Mouse (Mus musculus): ENCODE measurements around the gene Lep. TPM values are rescaled to one million over a fixed set of nuclear protein-coding genes. Genes with fewer than 3 reads are reported as not detected.

Lep gene
- total and polyA plus RNA-seq, 2 experiments from 2014 or later, result not detected

DNA sequence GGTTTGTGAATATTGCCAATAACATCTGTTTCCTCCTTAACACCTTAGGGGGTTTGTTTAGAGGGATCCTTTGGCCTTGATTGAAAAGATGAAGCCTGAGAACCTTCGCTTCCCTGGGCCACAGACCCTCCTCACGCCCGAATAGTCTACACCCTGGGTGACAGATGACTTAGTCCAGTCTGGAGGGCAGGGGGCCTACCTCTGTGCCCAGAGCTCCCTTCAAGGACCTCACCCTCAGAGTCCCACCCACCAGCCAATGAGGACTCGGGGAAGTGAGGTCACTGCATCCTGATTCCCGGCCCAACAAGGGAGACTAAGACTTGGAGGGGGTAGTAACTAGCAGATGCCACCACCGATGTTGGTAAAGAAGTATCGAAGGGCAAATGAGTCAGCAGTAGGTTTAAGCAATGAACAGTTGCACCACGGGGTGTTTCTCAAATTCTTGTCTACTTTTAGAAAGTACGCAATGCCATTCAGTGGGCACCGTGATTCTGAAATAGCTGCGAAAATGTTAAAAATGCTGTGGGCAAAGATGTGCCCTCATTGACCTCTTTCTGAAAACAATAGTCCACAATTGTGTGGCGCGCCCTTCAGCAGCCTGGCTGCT is 28.2 kb upstream of the Lep start:
- Histone ChIP-seq H3K9ac (replicated peaks; ENCODE audit: low read depth, low read length) (no peak overlapping the region), H3K9me3 (replicated peaks; ENCODE audit: control insufficient read depth, low read length) (no peaks in the 10 kb centered on the region), H3K27ac (ENCODE audit: low read depth) (no peak overlapping the region), H3K4me1 (ENCODE audit: control insufficient read depth, insufficient read depth) (peaks cover 9% of the 10 kb centered on the region; the same call in 1 of the 2 replicates), H3K4me3 (ENCODE audit: low read depth, low read length) (no peak overlapping the region), H3K27me3 (ENCODE audit: control insufficient read depth, insufficient read depth, low read length) (no peaks in the 10 kb centered on the region; the same call in 1 of the 2 replicates), H3K36me3 (replicated peaks; ENCODE audit: control insufficient read depth, insufficient read depth, low read length) (no peaks in the 10 kb centered on the region), H3K4me2 (ENCODE audit: low read depth, low read length) (no peak overlapping the region)
- TF ChIP-seq CTCF (IDR thresholded peaks at IDR 0.05; ENCODE audit: low read depth), result no peak
- DNase-seq (ENCODE audit: low spot score) (no peak), ATAC-seq (ENCODE audit: insufficient read depth, low read depth) (no peak)
- 83% methylated on average over 13 of the region's 13 CpGs for WGBS

DNA sequence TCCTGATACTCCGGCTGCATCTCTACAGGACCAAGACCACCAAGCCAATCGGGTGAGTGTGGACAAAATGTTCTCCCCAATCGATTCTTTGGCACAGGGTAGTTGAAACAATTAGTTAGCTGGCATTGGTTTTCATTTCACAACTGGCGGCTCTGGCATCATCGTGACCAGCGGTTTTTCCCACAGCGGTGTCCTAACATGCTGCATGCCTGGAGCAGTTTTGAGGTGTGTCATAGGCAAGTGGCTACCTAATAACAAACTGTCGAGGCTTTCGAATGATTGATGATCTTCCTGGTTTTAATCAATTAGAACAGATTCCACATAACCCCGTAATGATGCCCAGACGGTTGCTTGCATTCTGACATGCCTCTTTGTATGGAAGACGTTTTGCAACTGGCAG is 27.6 kb upstream of the Lep start:
- ATAC-seq (ENCODE audit: insufficient read depth, low read depth) (no peak), DNase-seq (ENCODE audit: low spot score) (no peak)
- WGBS, result 88% methylated on average over 12 of the region's 12 CpGs
- no peaks in the 10 kb centered on the region for H3K36me3 ChIP-seq (replicated peaks; ENCODE audit: control insufficient read depth, insufficient read depth, low read length)
- H3K27ac ChIP-seq (ENCODE audit: low read depth), result no peak overlapping the region
- H3K4me2 ChIP-seq (ENCODE audit: low read depth, low read length), result no peak overlapping the region
- no peaks in the 10 kb centered on the region for H3K9me3 ChIP-seq (replicated peaks; ENCODE audit: control insufficient read depth, low read length)
- TF ChIP-seq EP300 (IDR thresholded peaks at IDR 0.05; ENCODE audit: low read depth) (no peak), CTCF (IDR thresholded peaks at IDR 0.05; ENCODE audit: low read depth) (no peak)
- H3K4me1 ChIP-seq (ENCODE audit: control insufficient read depth, insufficient read depth), result peaks cover 9% of the 10 kb centered on the region; the same call in 1 of the 2 replicates
- no peak overlapping the region for H3K4me3 ChIP-seq (ENCODE audit: low read depth, low read length)
- no peak overlapping the region for H3K9ac ChIP-seq (replicated peaks; ENCODE audit: low read depth, low read length)
- H3K27me3 ChIP-seq (ENCODE audit: control insufficient read depth, insufficient read depth, low read length), result no peaks in the 10 kb centered on the region; the same call in 1 of the 2 replicates

DNA sequence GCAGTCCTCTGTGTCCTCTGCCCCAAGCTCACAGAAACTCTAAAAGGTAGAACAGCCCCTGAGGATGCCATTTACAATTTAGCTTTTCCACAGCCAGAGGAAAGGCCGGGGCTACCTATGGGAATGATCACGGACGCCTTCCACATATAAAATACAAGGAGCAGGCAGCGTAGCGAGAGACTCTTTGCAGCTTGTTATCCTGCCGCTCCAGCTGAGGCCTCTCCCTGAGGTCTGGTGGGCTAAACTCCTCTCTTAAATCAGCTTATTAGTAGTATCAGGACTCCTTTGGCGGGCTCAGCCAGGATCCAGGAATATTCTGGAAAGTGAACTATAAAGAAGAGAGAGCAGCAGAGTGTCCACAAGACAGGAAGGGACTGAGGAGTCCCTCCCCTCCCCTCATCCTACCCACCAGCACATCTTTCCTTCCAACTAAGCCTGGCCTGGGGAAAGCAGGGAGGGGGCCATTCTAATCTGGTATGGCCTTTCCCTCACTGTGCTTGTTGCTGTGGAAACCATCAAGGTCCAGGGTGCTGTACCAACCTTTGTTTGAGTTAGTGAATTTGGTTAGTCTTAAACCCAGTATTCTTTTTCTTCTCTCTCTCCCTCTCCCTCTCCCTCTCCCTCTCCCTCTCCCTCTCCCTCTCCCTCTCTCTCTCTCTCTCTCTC is 25.9 kb upstream of the Lep start:
- DNase-seq (ENCODE audit: low spot score) (no peak), ATAC-seq (ENCODE audit: insufficient read depth, low read depth) (no peak)
- Histone ChIP-seq H3K27me3 (ENCODE audit: control insufficient read depth, insufficient read depth, low read length) (no peaks in the 10 kb centered on the region), H3K9ac (replicated peaks; ENCODE audit: low read depth, low read length) (no peak overlapping the region), H3K36me3 (replicated peaks; ENCODE audit: control insufficient read depth, insufficient read depth, low read length) (no peaks in the 10 kb centered on the region), H3K4me2 (ENCODE audit: low read depth, low read length) (no peak overlapping the region), H3K4me3 (ENCODE audit: low read depth, low read length) (no peak overlapping the region), H3K4me1 (ENCODE audit: control insufficient read depth, insufficient read depth) (peaks cover 9% of the 10 kb centered on the region; the same call in 1 of the 2 replicates), H3K27ac (ENCODE audit: low read depth) (no peak overlapping the region), H3K9me3 (replicated peaks; ENCODE audit: control insufficient read depth, low read length) (no peaks in the 10 kb centered on the region)
- TF ChIP-seq EP300 (IDR thresholded peaks at IDR 0.05; ENCODE audit: low read depth) (no peak), CTCF (IDR thresholded peaks at IDR 0.05; ENCODE audit: low read depth) (no peak)
- WGBS, result 78% methylated on average over 7 of the region's 7 CpGs

- ATAC-seq (ENCODE audit: insufficient read depth, low read depth) (no peak), DNase-seq (ENCODE audit: low spot score) (no peak)
- no peaks in the 10 kb centered on the region for H3K36me3 ChIP-seq (replicated peaks; ENCODE audit: control insufficient read depth, insufficient read depth, low read length)
- no peaks in the 10 kb centered on the region for H3K9me3 ChIP-seq (replicated peaks; ENCODE audit: control insufficient read depth, low read length)
- H3K4me3 ChIP-seq (ENCODE audit: low read depth, low read length), result no peak overlapping the region
- WGBS, result 45% methylated on average over 4 of the region's 4 CpGs
- 0 out of 2 replicates have a peak, but pooled peaks cover 2% of the 10 kb centered on the region for H3K4me1 ChIP-seq (ENCODE audit: control insufficient read depth, insufficient read depth)
- no peak overlapping the region for H3K9ac ChIP-seq (replicated peaks; ENCODE audit: low read depth, low read length)
- H3K27ac ChIP-seq (ENCODE audit: low read depth), result no peak overlapping the region
- H3K27me3 ChIP-seq (ENCODE audit: control insufficient read depth, insufficient read depth, low read length), result no peaks in the 10 kb centered on the region
- no peak for TF ChIP-seq CTCF (IDR thresholded peaks at IDR 0.05; ENCODE audit: low read depth)
- H3K4me2 ChIP-seq (ENCODE audit: low read depth, low read length), result no peak overlapping the region
Measured at GRCm38 (mm10) chr6:29036698-29037097, 23.3 kb upstream of the Lep start.

DNA sequence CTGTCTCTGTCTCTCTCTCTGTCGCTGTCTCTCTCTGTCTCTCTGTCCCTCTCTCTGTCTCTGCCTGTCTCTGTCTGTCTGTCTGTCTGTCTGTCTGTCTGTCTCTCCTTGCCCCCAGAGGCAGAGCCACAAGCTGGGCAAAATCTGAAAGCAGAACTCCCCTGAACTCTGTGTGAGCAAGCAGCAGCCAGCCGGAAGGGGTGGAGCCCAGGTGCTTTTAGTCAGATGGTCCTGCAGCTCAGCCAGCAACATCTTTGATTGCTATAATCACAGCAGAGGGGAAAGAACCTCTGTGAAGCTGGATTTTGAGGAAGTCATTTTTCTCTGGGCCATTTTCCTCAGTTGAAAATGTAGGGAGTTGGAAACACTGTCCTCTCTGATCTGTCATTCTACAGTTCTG is 19.8 kb upstream of the Lep start:
- H3K9me3 ChIP-seq (replicated peaks; ENCODE audit: control insufficient read depth, low read length), result no peaks in the 10 kb centered on the region

DNA sequence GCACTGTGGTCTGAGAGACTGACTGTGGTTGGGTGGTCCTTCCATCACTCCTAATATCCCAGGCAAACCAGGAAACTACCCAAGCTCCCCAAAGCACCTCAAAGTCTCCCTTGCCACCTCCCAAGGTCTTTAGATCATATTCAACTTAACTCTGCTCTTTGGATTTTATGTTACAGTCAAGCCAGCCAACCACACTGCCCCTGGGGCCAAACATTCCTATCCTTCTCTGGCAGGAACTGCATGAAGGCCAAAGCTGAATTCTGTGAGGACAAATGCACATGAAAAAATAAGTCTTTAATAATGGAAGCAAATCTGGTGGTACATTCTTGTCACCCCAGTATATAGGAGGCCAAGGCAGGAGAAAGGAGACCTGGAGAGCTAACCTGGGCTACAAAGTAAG is 16.0 kb upstream of the Lep start:
- no peak for DNase-seq (ENCODE audit: low spot score)
- no peak for ATAC-seq (ENCODE audit: insufficient read depth, low read depth)

More for the DNA sequence above, 19.8 kb upstream of the Lep start:
- WGBS, result 67% methylated on average over 2 of the region's 2 CpGs
- Histone ChIP-seq H3K36me3 (replicated peaks; ENCODE audit: control insufficient read depth, insufficient read depth, low read length) (no peaks in the 10 kb centered on the region), H3K27me3 (ENCODE audit: control insufficient read depth, insufficient read depth, low read length) (no peaks in the 10 kb centered on the region), H3K4me1 (ENCODE audit: control insufficient read depth, insufficient read depth) (no peaks in the 10 kb centered on the region), H3K4me2 (ENCODE audit: low read depth, low read length) (no peak overlapping the region), H3K4me3 (ENCODE audit: low read depth, low read length) (no peak overlapping the region), H3K9ac (replicated peaks; ENCODE audit: low read depth, low read length) (no peak overlapping the region), H3K27ac (ENCODE audit: low read depth) (no peak overlapping the region)
- DNase-seq (ENCODE audit: low spot score), result no peak
- no peak for TF ChIP-seq CTCF (IDR thresholded peaks at IDR 0.05; ENCODE audit: low read depth)
- no peak for TF ChIP-seq EP300 (IDR thresholded peaks at IDR 0.05; ENCODE audit: low read depth)
- no peak for ATAC-seq (ENCODE audit: insufficient read depth, low read depth)

More for the DNA sequence above, 16.0 kb upstream of the Lep start:
- Histone ChIP-seq H3K4me2 (ENCODE audit: low read depth, low read length) (no peak overlapping the region), H3K27ac (ENCODE audit: low read depth) (no peak overlapping the region), H3K4me3 (ENCODE audit: low read depth, low read length) (no peak overlapping the region), H3K9ac (replicated peaks; ENCODE audit: low read depth, low read length) (no peak overlapping the region), H3K27me3 (ENCODE audit: control insufficient read depth, insufficient read depth, low read length) (no peaks in the 10 kb centered on the region), H3K4me1 (ENCODE audit: control insufficient read depth, insufficient read depth) (no peaks in the 10 kb centered on the region), H3K36me3 (replicated peaks; ENCODE audit: control insufficient read depth, insufficient read depth, low read length) (no peaks in the 10 kb centered on the region), H3K9me3 (replicated peaks; ENCODE audit: control insufficient read depth, low read length) (no peaks in the 10 kb centered on the region)
- TF ChIP-seq CTCF (IDR thresholded peaks at IDR 0.05; ENCODE audit: low read depth) (no peak), EP300 (IDR thresholded peaks at IDR 0.05; ENCODE audit: low read depth) (no peak)

Measured in heart, postnatal 0 days (tissue).